Mouse (Mus musculus): ENCODE results near the gene Cracr2b.

GRCm38 (mm10) chr7:141443081-141443821 is 17.6 kb upstream of the Cracr2b start:
- TF ChIP-seq CTCF (IDR thresholded peaks at IDR 0.05; ENCODE audit: extremely low read depth, insufficient read length, insufficient replicate concordance, low read depth, low read length): peak; percentile 36; the same call in 1 of the 2 replicates
- no peak for TF ChIP-seq POLR2A (IDR thresholded peaks at IDR 0.05; ENCODE audit: low read depth, low read length)

All from small intestine, adult 2 months (tissue).